Mouse (Mus musculus) layer of hippocampus, adult 11-12 months (tissue): ENCODE results near the gene 2900011O08Rik.

ENCODE experiments used
- DNase-seq: peaks from one replicate; pipeline ENCODE4 v3.0.0; 2022; ENCODE audit warnings: low spot score

Gene 2900011O08Rik

GRCm38 (mm10) chr16:14004726-14005125 is 18.3 kb downstream of the 2900011O08Rik start:
- no peak for DNase-seq

- DNase-seq = no peak
Measured at GRCm38 (mm10) chr16:14005266-14005665, 18.9 kb downstream of the 2900011O08Rik start.

- DNase-seq = no peak
Measured at GRCm38 (mm10) chr16:14008081-14008480, 21.7 kb downstream of the 2900011O08Rik start.

- DNase-seq = no peak
Measured at GRCm38 (mm10) chr16:14008708-14009107, 22.3 kb downstream of the 2900011O08Rik start.

- DNase-seq = no peak
Measured at GRCm38 (mm10) chr16:14009966-14010365, 23.6 kb downstream of the 2900011O08Rik start.

- DNase-seq = no peak
Measured at GRCm38 (mm10) chr16:14017306-14017705, 30.9 kb downstream of the 2900011O08Rik start.

- DNase-seq = no peak
Measured at GRCm38 (mm10) chr16:14021166-14021822, 34.9 kb downstream of the 2900011O08Rik start.

- no peak for DNase-seq
Measured at GRCm38 (mm10) chr16:14025091-14025990, 38.9 kb downstream of the 2900011O08Rik start.

GRCm38 (mm10) chr16:14029072-14029471 is 42.7 kb downstream of the 2900011O08Rik start:
- no peak for DNase-seq

GRCm38 (mm10) chr16:14029851-14030250 is 43.4 kb downstream of the 2900011O08Rik start:
- DNase-seq = no peak

- no peak for DNase-seq
Measured at GRCm38 (mm10) chr16:14030650-14031049, 44.2 kb downstream of the 2900011O08Rik start.

- no peak for DNase-seq
Measured at GRCm38 (mm10) chr16:14033076-14033475, 46.7 kb downstream of the 2900011O08Rik start.

- DNase-seq = no peak
Measured at GRCm38 (mm10) chr16:14042421-14042820, 56.0 kb downstream of the 2900011O08Rik start.

- peak; percentile 62 for DNase-seq
Measured at GRCm38 (mm10) chr16:14044695-14045094, 58.3 kb downstream of the 2900011O08Rik start.

GRCm38 (mm10) chr16:14046224-14046756 is 59.9 kb downstream of the 2900011O08Rik start:
- DNase-seq = no peak

GRCm38 (mm10) chr16:14052221-14052620 is 65.8 kb downstream of the 2900011O08Rik start:
- DNase-seq = no peak

- no peak for DNase-seq
Measured at GRCm38 (mm10) chr16:14053116-14053515, 66.7 kb downstream of the 2900011O08Rik start.

- no peak for DNase-seq
Measured at GRCm38 (mm10) chr16:14055271-14055670, 68.9 kb downstream of the 2900011O08Rik start.

- DNase-seq = no peak
Measured at GRCm38 (mm10) chr16:14056734-14057133, 70.3 kb downstream of the 2900011O08Rik start.

- DNase-seq = no peak
Measured at GRCm38 (mm10) chr16:14058541-14058940, 72.1 kb downstream of the 2900011O08Rik start.

- DNase-seq = no peak
Measured at GRCm38 (mm10) chr16:14059118-14059854, 72.9 kb downstream of the 2900011O08Rik start.

- no peak for DNase-seq
Measured at GRCm38 (mm10) chr16:14059869-14060268, 73.5 kb downstream of the 2900011O08Rik start.
